Mouse (Mus musculus) heart, embryonic 15.5 days (tissue): Measurements from ENCODE around the gene Olfr338. TPM values are rescaled to one million over a fixed set of nuclear protein-coding genes. Genes with fewer than 3 reads are reported as not detected.
"Not testable (repeated sequence)": the region's sequence is repeated elsewhere in the genome, so short reads cannot be mapped to it uniquely, and the experiment has no call there.

Source experiments
- ATAC-seq: fragments of 200-750 bp; cut with Nextera tagmentation; replicated peaks from 2 replicates; pipeline ENCODE4 v1.8.0; 2017; ENCODE audit warnings: low read depth, moderate TSS enrichment; ENCODE audit not compliant: insufficient number of reproducible peaks, insufficient read depth, low FRiP score
- H3K27ac ChIP-seq: fragments of 300-500 bp; sonication (generic); 2 replicates; pipeline ENCODE4 v1.5.1; 2015; ENCODE audit warnings: mild to moderate bottlenecking, inconsistent platforms
- H3K27me3 ChIP-seq: fragments of 300-500 bp; sonication (generic); 2 replicates; pipeline ENCODE4 v1.6.1; 2015; ENCODE audit warnings: inconsistent platforms
- H3K36me3 ChIP-seq: fragments of 300-500 bp; sonication (generic); 2 replicates; pipeline ENCODE4 v1.6.1; 2015; ENCODE audit warnings: mild to moderate bottlenecking, inconsistent platforms
- H3K4me1 ChIP-seq: fragments of 300-500 bp; sonication (generic); replicated peaks from 2 replicates; pipeline ENCODE4 v1.6.1; 2015; ENCODE audit warnings: inconsistent platforms
- H3K4me2 ChIP-seq: fragments of 300-500 bp; sonication (generic); 2 replicates; pipeline ENCODE4 v1.6.1; 2015; ENCODE audit warnings: inconsistent platforms, mild to moderate bottlenecking, moderate library complexity
- H3K4me3 ChIP-seq: fragments of 300-500 bp; sonication (generic); 2 replicates; pipeline ENCODE4 v1.5.1; 2015; ENCODE audit warnings: mild to moderate bottlenecking, inconsistent platforms
- H3K9ac ChIP-seq: fragments of 300-500 bp; sonication (generic); 2 replicates; pipeline ENCODE4 v1.6.1; 2015; ENCODE audit warnings: mild to moderate bottlenecking, inconsistent platforms
- H3K9me3 ChIP-seq: fragments of 300-500 bp; sonication (generic); replicated peaks from 2 replicates; pipeline ENCODE4 v1.6.1; 2016; ENCODE audit warnings: inconsistent platforms
- WGBS: fragments of 180-500 bp; shearing (Covaris S2); methylation state at CpG from one replicate; pipeline ENCODE4 v1.1.7; 2015; ENCODE audit warnings: mixed read lengths; 5-methylcytosine and 5-hydroxymethylcytosine counted together
- polyA plus RNA-seq: library from polyadenylated mRNA; unstranded; fragments of >200 nt; fragmentation: Nextera tagmentation; extraction: Ambion mirVana; gene quantifications from 2 replicates; pipeline ENCODE4 v1.2.1, GENCODE M21; 2015

The Olfr338 gene
- polyA plus RNA-seq = 0.03 TPM in 1 of 2 replicates, not detected in the other

DNA sequence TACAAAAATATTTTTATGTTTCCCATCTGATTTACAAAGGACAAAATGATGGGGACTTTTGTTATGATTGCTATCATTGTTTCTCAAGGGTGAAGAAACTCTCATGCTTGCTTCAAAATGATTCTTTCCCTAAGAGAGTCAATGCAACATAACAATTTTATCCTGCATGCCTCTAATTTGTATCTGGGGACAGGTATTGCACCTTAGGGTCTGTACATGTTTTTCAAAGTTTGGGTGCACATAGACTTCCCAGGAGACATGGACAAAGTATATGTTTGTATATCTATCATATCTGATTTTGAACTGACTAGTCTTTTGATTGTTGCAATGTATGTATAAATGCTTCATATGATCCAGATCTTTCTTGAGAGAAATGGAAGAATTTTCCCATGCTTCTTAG lies at the start of gene Olfr338:
Gene Olfr338 (plus strand): TSS at position 301 of the 400 bp plus-strand sequence.
- Histone ChIP-seq H3K9ac (no peak within 1 kb of the TSS), H3K9me3 (no peaks in the 10 kb centered on the region), H3K4me3 (no peak within 1 kb of the TSS), H3K27me3 (no peaks in the 10 kb centered on the region), H3K27ac (no peak within 1 kb of the TSS), H3K4me2 (no peak within 1 kb of the TSS), H3K4me1 (no peaks in the 10 kb centered on the region), H3K36me3 (no peaks in the 10 kb centered on the region)
- no peak for ATAC-seq

DNA sequence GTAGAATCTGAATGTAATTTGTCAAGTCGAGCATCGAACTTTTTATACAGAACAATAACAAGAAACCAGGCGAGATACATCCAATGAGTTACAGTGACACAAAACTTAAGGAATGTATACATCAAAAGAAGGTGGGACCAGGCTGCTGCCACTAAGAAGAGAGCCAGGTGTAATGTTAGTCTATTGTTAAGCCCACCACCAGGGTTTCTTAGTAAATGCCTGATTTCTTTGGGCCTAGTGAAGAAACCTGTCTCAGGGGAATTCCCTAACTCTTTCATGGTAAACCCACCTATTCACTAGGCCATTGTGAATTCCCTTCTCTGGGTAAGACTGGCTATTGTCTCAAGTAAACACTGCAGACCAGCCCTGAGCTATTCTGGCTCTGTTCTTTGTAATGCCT lies 41.9 kb downstream of the Olfr338 start:
- not testable (repeated sequence) for H3K4me1 ChIP-seq, H3K4me3 ChIP-seq, H3K9ac ChIP-seq, ATAC-seq, H3K36me3 ChIP-seq, H3K27ac ChIP-seq, H3K27me3 ChIP-seq, H3K4me2 ChIP-seq, H3K9me3 ChIP-seq
- 71% methylated on average over 3 of the region's 3 CpGs for WGBS

DNA sequence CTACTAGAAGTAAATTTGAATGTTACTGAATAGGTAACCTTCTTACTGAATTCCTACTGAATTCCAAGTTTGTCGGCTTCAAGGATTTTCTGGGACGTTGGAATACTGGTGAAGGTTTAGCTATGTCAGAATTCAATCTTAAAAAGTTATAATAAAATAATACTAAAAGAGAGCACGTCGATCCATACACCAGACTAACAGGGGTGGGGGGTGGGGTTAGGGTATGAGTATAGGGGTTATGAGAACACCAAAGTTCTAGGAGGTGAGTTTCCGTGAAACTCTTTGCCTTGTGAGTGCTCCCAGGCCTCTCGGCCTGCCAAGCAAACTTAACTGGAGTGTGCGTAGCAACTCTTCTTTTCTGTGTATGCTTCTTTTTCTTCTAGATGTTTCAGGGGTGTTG lies 42.3 kb downstream of the Olfr338 start:
- not testable (repeated sequence) for H3K9ac ChIP-seq, H3K4me2 ChIP-seq, ATAC-seq, H3K27ac ChIP-seq, H3K9me3 ChIP-seq, H3K4me3 ChIP-seq, H3K27me3 ChIP-seq, H3K4me1 ChIP-seq, H3K36me3 ChIP-seq
- whole genome bisulfite sequencing = 83% methylated on average over 7 of the region's 7 CpGs

DNA sequence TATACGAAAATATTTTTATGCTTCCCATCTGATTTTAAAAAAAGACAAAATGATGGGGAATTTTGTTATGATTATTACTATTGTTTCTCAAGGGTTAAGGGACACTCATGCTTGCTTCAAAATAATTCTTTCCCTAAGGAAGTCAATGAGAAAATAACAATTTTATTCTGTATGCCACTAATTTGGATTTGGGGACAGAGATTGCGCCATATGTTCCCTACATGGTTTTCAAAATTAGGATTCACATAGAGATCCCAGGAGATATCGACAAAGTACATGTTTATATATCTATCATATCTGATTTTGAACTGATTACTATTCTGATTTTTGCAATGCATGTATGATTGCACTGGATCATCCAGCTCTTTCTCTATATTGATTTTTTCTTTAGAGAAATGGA lies 45.3 kb downstream of the Olfr338 start, which contains the start of gene Olfr339:
Gene Olfr339 (plus strand): TSS at position 301 of the 400 bp plus-strand sequence.
- Histone ChIP-seq H3K9me3 (no peaks in the 10 kb centered on the region), H3K4me1 (no peaks in the 10 kb centered on the region), H3K4me3 (no peak within 1 kb of the TSS), H3K27me3 (no peaks in the 10 kb centered on the region), H3K27ac (no peak within 1 kb of the TSS), H3K36me3 (no peaks in the 10 kb centered on the region), H3K9ac (no peak within 1 kb of the TSS), H3K4me2 (no peak within 1 kb of the TSS)
- no peak for ATAC-seq
- 76% methylated on average over 3 of the region's 3 CpGs for WGBS

Other genes starting within 250 kb of the Olfr338 start
- gene Mrrf, start 237.1 kb upstream of the Olfr338 start, polyA plus RNA-seq = 32.4 and 38.6 TPM in 2 replicates
- gene Rbm18, start 236.7 kb upstream of the Olfr338 start, polyA plus RNA-seq = 62.6 and 63.6 TPM in 2 replicates
- 23.0 and 29.7 TPM in 2 replicates for gene Ptgs1, start 143.1 kb upstream of the Olfr338 start, polyA plus RNA-seq
- not detected in 2 replicates for gene Olfr339, start 45.4 kb downstream of the Olfr338 start, polyA plus RNA-seq
- not detected in 2 replicates for gene Olfr340, start 79.1 kb downstream of the Olfr338 start, polyA plus RNA-seq
- not detected in 2 replicates for gene Olfr341, start 108.9 kb downstream of the Olfr338 start, polyA plus RNA-seq
- gene Olfr342, start 151.5 kb downstream of the Olfr338 start, polyA plus RNA-seq = not detected in 2 replicates
- gene Olfr344, start 193.1 kb downstream of the Olfr338 start, polyA plus RNA-seq = not detected in 2 replicates